Mouse (Mus musculus): Measurements from ENCODE around the gene Pbxip1.
"Not testable (repeated sequence)": the region's sequence is repeated elsewhere in the genome, so short reads cannot be mapped to it uniquely, and the experiment has no call there.

Pbxip1 gene

GRCm38 (mm10) chr3:89410864-89411263, 25.6 kb upstream of the Pbxip1 start:
- no peak for DNase-seq

- DNase-seq, result peak; percentile 100
These were observed 24.8 kb upstream of the Pbxip1 start, which contains the start of gene Flad1 for GRCm38 (mm10) chr3:89411490-89412393. Flad1 (minus strand) TSS chr3:89411870.

GRCm38 (mm10) chr3:89416158-89416557, 20.3 kb upstream of the Pbxip1 start:
- no peak for DNase-seq

GRCm38 (mm10) chr3:89417131-89417530, 19.4 kb upstream of the Pbxip1 start:
- DNase-seq, result no peak

DNA sequence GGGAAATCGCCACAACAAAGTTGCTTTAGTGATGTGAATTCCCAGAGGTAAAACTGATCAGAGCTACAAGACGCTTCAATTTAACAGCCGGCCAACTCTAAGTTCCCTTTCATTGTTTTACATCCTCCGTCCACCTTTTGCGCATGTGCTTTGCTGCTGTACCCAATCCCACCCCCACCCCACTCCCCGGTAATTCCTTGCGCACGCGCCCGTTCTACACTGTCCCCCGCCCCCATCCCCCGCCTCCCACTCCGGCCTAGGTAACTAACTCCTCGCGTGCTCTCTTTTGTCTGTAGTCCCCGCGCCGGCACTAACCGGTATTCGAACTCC, 18.7 kb upstream of the Pbxip1 start:
- DNase-seq, result no peak

GRCm38 (mm10) chr3:89418170-89418860, 18.2 kb upstream of the Pbxip1 start, which contains the start of the genes Cks1b and Shc1:
Cks1b (minus strand) TSS chr3:89418383.
Shc1 (plus strand) TSS chr3:89418443.
- peak; percentile 100 for DNase-seq

DNA sequence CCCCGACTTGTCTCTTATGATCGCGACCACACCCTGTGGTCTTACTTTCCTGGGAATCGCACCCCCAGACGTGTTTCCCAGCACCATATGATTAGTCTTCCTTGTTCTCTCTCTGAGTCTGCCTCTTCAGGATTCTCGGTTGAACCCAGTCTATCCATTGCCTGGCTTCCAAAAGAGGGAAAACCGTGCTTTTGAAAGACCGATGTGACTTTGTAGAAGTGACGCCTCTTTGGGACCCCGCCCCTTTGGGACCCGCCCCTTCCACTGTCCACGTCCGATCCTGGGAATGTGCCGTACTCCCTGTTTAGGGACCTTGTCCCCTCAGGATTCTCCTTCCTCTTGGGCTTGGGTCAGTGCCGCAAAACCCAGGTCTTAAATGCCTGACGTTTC, 17.6 kb upstream of the Pbxip1 start:
- DNase-seq, result no peak

DNA sequence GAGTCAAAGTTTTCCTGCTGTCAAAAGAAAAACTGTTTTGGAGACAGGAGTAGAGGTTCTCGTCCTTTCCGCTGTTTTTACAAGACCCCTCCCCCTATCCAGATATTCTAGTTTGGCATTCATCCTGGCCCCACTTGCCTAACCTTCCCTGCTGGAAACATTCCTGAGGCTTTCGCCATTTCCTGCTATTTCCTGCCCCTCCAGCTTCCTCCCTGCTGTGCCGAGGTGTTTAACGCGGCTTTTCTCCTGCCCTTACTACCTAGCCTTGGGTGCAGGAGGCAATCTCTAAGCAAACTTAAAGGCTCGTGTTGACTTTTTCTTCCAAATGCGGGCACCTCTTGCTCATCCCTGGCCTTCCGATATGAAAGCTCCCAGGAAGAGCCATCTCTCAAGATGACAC, 16.9 kb upstream of the Pbxip1 start:
- DNase-seq, result no peak

GRCm38 (mm10) chr3:89419981-89420380, 16.5 kb upstream of the Pbxip1 start:
- DNase-seq, result no peak

- DNase-seq, result no peak
These were observed 16.1 kb upstream of the Pbxip1 start for GRCm38 (mm10) chr3:89420421-89420820.

- peak; percentile 73 for DNase-seq
These were observed 15.3 kb upstream of the Pbxip1 start for GRCm38 (mm10) chr3:89421002-89421774.

DNA sequence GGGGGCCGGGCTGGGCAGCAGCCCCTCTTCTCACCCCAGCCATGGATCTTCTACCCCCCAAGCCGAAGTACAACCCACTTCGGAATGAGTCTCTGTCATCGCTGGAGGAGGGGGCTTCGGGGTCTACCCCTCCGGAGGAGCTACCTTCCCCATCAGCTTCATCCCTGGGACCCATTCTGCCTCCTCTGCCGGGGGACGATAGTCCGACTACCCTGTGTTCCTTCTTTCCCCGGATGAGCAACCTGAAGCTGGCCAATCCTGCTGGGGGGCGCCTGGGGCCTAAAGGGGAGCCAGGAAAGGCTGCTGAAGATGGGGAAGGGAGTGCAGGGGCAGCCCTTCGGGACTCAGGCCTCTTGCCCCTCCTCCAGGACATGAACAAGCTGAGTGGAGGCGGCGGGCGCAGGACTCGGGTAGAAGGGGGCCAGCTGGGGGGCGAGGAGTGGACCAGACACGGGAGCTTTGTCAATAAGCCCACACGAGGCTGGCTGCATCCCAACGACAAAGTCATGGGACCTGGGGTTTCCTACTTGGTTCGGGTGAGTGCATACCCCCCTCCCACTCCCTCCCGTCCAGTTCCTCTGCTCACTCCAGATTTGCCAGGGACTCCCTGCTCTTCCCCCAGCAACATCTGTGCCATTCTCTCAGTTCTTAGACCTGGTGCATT, 14.6 kb upstream of the Pbxip1 start:
- no peak for DNase-seq

DNA sequence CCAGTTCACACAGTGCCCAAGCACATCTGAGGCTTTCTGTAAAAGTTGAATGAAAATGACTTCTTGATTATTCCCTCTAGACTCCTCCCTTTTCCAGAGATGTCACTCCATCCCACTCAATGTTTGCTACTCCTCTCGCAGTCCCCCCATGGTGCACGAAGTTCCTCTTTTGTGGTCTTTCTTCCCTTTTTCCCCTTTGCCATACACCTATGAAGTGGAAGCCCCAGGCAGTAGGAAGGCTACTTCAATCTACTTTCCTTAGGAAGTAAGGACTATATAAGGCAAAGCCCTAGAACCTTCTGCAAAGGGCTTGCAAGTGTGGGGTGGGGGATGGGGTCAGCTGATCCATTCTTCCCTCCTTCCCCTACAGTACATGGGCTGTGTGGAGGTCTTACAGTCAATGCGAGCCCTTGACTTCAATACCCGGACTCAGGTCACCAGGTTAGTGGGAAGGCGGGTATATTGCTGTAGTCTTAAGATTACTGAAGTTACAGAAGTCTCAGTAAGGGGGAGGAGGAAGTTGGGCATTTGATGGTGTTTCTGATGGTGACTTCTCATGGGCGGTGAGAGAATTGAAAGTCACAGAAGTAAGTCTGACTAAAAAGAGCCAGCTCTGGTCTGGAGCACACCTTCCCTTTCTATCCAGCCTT, 13.8 kb upstream of the Pbxip1 start:
- no peak for DNase-seq

- no peak for DNase-seq
These were observed 11.9 kb upstream of the Pbxip1 start for GRCm38 (mm10) chr3:89424416-89425140.

DNA sequence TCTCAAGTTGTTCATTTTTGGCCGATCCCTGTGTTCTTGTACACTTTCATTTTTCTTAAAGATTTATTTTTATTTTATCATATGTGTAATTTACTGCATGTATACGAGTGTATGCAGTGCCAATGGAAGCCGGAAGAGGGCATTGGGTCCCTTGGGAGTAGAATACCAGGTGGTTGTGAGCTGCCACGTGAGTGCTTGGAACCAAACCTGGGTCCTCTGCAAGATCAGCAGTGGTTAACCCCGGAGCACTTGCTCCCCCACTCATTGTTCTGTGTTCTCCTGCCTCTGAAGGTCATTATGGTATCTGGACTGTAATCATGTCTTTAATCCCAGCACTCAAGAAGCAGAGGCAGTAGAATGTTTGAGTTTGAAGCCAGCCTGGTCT, 11.4 kb upstream of the Pbxip1 start:
- DNase-seq, result no peak

- DNase-seq, result no peak
These were observed 10.6 kb upstream of the Pbxip1 start for GRCm38 (mm10) chr3:89425876-89426275.

- not testable (repeated sequence) for DNase-seq
These were observed 7.5 kb upstream of the Pbxip1 start for GRCm38 (mm10) chr3:89429021-89429420.

DNA sequence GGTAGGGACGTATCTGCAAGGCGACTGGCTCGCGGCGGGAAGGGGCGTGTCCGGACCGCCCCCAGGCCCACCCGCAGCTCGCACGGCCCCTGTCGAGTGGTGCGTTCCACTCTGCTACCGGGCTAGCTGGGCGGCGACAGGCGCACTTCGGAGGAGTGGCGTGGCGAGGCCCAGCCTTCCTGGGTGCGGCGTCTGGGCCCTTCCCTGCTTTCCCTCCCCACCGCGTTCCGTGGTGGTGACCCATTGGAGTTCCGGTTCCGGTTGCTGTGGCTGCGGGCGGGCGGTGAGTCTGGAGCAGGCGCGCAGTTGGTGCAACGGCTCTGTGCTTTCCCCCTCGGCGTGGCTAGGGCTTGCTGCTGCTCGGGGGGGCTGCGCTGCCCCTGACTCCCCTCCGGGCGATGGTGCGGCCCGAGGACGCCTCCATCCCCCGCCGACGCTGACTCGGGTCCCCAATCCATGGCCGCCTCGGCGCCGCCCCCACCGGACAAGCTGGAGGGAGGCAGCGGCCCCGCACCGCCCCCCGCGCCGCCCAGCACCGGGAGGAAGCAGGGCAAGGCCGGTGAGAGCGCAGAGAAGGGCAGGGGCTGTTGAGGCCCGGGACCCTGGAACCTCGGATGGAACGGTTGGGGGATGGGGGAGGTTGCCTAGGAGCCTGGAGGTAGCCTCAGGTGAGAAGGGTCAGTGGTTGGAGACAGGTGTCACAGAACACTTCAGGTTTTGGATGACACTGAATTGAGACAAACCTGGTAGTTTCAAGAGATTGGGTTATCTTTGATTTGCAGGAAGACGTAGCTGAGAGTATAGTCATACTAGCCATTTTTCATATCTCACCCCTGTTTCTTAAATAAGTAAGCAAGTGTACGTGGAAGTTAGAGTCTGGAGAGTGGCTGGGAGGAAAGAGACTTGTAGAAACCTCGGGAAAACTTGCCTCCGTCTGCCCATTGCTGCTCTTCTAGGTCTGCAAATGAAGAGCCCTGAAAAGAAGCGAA, 6.0 kb upstream of the Pbxip1 start, which contains the start of gene Pygo2:
Gene Pygo2 (plus strand): TSS at position 44 of the 989 bp plus-strand sequence.
- peak; percentile 97 for DNase-seq

GRCm38 (mm10) chr3:89432606-89433005, 3.9 kb upstream of the Pbxip1 start:
- no peak for DNase-seq

GRCm38 (mm10) chr3:89434532-89434931, 2.0 kb upstream of the Pbxip1 start:
- no peak for DNase-seq
